Mouse (Mus musculus): Measurements from ENCODE around the gene Scn8a. TPM values are rescaled to one million over a fixed set of nuclear protein-coding genes. Genes with fewer than 3 reads are reported as not detected.
A peak's percentile ranks its signal among the peaks of the same experiment; 100 is the strongest.
"Not testable (repeated sequence)": the region's sequence is repeated elsewhere in the genome, so short reads cannot be mapped to it uniquely, and the experiment has no call there.

The Scn8a gene
- 19.8 and 23.6 TPM in 2 replicates for polyA plus RNA-seq (2016; fragmentation: Nextera tagmentation; extraction: Ambion mirVana)

DNA sequence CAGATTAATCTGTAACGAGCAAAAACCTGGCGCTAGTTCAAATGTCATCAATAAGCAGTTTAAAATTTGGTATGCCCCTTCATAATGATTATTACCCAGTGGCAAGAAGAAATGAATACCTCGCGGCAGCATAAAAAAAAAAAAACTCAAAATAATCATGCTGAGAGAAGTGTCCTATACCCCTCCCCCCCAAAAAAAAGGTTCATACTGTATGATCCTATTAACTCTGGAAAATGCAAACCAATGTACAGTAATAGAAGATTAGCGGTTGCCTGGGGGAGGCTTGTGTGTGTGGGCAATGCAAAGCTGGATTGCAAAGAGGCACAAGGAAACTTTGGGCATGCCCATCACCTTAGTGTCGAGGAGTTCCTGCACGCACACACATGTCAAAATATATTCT lies at the start of gene Scn8a:
TSS of gene Scn8a (plus strand) at position 301 of the 400 bp plus-strand sequence.
- H3K9me3 ChIP-seq = 0 out of 2 replicates have a peak, but pooled peaks cover 3% of the 10 kb centered on the region
- no peak for ATAC-seq (ENCODE audit: low FRiP score, low read depth)
- H3K9ac ChIP-seq = peak within 1 kb of the TSS; percentile 29; the same call in 1 of the 2 replicates
- H3K4me3 ChIP-seq = peak within 1 kb of the TSS; percentile 93
- WGBS = 79% methylated on average over 7 of the region's 7 CpGs
- no peak within 1 kb of the TSS for H3K27ac ChIP-seq
- no peaks in the 10 kb centered on the region for H3K36me3 ChIP-seq
- H3K27me3 ChIP-seq (replicated peaks) = peaks cover 18% of the 10 kb centered on the region
- peaks cover 28% of the 10 kb centered on the region for H3K4me1 ChIP-seq
- H3K4me2 ChIP-seq (replicated peaks) = peak within 1 kb of the TSS; percentile 59

- peaks cover 13% of the 10 kb centered on the region; the same call in 1 of the 2 replicates for H3K27me3 ChIP-seq (replicated peaks)
- H3K4me3 ChIP-seq = no peak overlapping the region
- WGBS = 60% methylated on average over 8 of the region's 8 CpGs
- peaks cover 3% of the 10 kb centered on the region; the same call in 1 of the 2 replicates for H3K36me3 ChIP-seq
- ATAC-seq (ENCODE audit: low FRiP score, low read depth) = no peak
- H3K27ac ChIP-seq = no peak overlapping the region
- H3K9ac ChIP-seq = no peak overlapping the region
- no peak overlapping the region for H3K4me2 ChIP-seq (replicated peaks)
- no peaks in the 10 kb centered on the region for H3K9me3 ChIP-seq
- peaks cover 6% of the 10 kb centered on the region; the same call in 1 of the 2 replicates for H3K4me1 ChIP-seq
Measured at GRCm38 (mm10) chr15:100821824-100822223, 47.8 kb upstream of the Scn8a start.

DNA sequence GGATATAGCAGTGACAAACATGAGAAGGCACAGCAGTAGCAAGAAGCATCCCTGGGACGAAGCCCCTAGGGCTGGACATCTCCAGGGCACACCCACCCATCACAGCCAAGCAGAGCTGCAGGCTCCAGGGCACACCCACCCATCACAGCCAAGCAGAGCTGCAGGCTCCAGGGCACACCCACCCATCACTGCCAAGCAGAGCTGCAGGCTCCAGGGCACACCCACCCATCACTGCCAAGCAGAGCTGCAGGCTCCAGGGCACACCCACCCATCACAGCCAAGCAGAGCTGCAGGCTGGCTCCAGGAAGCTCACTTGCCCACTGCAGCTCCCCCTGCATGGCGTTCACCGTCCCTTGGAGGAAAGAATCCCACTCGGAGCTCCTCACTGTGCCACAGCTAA lies 47.3 kb upstream of the Scn8a start:
- H3K27ac ChIP-seq; H3K4me1 ChIP-seq; ATAC-seq (ENCODE audit: low FRiP score, low read depth); H3K9ac ChIP-seq; H3K9me3 ChIP-seq; H3K4me2 ChIP-seq (replicated peaks); H3K36me3 ChIP-seq; H3K4me3 ChIP-seq: not testable (repeated sequence)
- peaks cover 13% of the 10 kb centered on the region; the same call in 1 of the 2 replicates for H3K27me3 ChIP-seq (replicated peaks)
- 82% methylated on average over 4 of the region's 4 CpGs for WGBS

DNA sequence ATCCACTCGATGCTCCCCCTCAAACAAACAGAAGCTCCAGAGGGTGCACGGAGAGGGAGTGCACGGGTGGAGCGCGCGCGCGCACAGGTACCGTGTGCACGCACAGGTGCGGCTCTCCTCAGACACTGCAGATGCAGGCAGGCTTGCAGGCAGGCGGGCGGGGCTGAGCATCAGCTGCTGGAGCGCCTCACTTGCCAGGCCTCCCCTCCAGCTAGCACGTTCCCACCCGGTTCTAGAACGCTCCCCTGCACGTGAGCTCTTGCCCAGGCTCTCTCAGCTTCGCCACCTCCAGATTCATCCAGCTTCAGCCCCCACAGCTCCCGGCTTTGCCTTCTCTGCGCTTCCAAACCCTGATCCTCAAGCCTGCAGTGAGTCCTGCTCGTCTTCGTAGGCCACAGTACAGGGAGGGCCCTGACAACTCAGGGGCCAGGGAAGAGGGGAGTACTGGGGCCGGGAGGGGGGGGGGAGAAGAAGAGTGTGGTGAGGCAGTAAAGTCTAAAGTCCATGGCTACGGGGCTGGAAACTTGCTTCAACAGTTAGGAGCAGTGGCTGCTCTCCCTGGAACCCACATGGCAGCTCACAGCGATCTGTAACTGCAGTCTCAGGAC lies 44.3 kb upstream of the Scn8a start:
- no peak overlapping the region for H3K27ac ChIP-seq
- 24% methylated on average over 26 of the region's 26 CpGs for WGBS
- no peak for ATAC-seq (ENCODE audit: low FRiP score, low read depth)

DNA sequence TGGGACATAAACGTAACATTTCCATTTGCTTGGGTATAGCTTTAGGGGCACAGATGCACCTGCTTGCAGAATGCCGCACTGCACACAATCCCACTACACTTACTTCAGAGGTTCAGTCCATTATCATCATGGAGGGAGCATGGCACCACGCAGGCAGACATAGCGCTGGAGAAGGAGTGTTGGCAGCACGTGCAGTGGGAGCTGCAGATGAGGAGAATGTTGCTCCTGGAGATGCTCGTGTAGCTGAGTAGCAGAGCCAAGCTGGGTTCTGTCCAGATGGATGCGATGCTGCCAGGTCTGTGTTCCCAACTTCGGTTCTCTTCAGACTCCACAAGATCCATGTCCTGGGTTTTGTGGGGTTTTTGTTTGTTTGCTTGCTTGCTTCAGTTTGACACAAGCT lies 43.6 kb upstream of the Scn8a start:
- H3K9me3 ChIP-seq = no peaks in the 10 kb centered on the region
- H3K27ac ChIP-seq = no peak overlapping the region
- 88% methylated on average over 8 of the region's 8 CpGs for WGBS
- no peak overlapping the region for H3K4me2 ChIP-seq (replicated peaks)
- ATAC-seq (ENCODE audit: low FRiP score, low read depth) = no peak
- H3K9ac ChIP-seq = no peak overlapping the region
- no peak overlapping the region for H3K4me3 ChIP-seq
- H3K4me1 ChIP-seq = peaks cover 6% of the 10 kb centered on the region; the same call in 1 of the 2 replicates
- no peaks in the 10 kb centered on the region for H3K36me3 ChIP-seq
- H3K27me3 ChIP-seq (replicated peaks) = peaks cover 13% of the 10 kb centered on the region; the same call in 1 of the 2 replicates

More for the DNA sequence above, 44.3 kb upstream of the Scn8a start:
- H3K27me3 ChIP-seq (replicated peaks) = peaks cover 13% of the 10 kb centered on the region; the same call in 1 of the 2 replicates
- H3K36me3 ChIP-seq = no peaks in the 10 kb centered on the region
- no peaks in the 10 kb centered on the region for H3K9me3 ChIP-seq
- peaks cover 6% of the 10 kb centered on the region; the same call in 1 of the 2 replicates for H3K4me1 ChIP-seq
- H3K4me2 ChIP-seq (replicated peaks) = peak overlapping the region; percentile 45
- no peak overlapping the region for H3K4me3 ChIP-seq
- H3K9ac ChIP-seq = peak overlapping the region; percentile 33; the same call in 1 of the 2 replicates

- 0 out of 2 replicates have a peak, but pooled peaks cover 4% of the 10 kb centered on the region for H3K27me3 ChIP-seq (replicated peaks)
- WGBS = 86% methylated on average over 9 of the region's 9 CpGs
- H3K27ac ChIP-seq = no peak overlapping the region
- H3K4me1 ChIP-seq = peaks cover 6% of the 10 kb centered on the region; the same call in 1 of the 2 replicates
- no peaks in the 10 kb centered on the region for H3K9me3 ChIP-seq
- no peak overlapping the region for H3K4me2 ChIP-seq (replicated peaks)
- no peak for ATAC-seq (ENCODE audit: low FRiP score, low read depth)
- H3K9ac ChIP-seq = no peak overlapping the region
- no peak overlapping the region for H3K4me3 ChIP-seq
- no peaks in the 10 kb centered on the region for H3K36me3 ChIP-seq
Measured at GRCm38 (mm10) chr15:100829775-100830174, 39.9 kb upstream of the Scn8a start.

GRCm38 (mm10) chr15:100830682-100831081 lies 39.0 kb upstream of the Scn8a start:
- Histone ChIP-seq H3K27me3 (replicated peaks) (no peaks in the 10 kb centered on the region), H3K4me1 (no peaks in the 10 kb centered on the region), H3K4me3 (no peak overlapping the region), H3K9me3 (no peaks in the 10 kb centered on the region), H3K36me3 (no peaks in the 10 kb centered on the region), H3K9ac (no peak overlapping the region), H3K27ac (no peak overlapping the region), H3K4me2 (replicated peaks) (no peak overlapping the region)
- WGBS = 57% methylated on average over 6 of the region's 6 CpGs
- no peak for ATAC-seq (ENCODE audit: low FRiP score, low read depth)

DNA sequence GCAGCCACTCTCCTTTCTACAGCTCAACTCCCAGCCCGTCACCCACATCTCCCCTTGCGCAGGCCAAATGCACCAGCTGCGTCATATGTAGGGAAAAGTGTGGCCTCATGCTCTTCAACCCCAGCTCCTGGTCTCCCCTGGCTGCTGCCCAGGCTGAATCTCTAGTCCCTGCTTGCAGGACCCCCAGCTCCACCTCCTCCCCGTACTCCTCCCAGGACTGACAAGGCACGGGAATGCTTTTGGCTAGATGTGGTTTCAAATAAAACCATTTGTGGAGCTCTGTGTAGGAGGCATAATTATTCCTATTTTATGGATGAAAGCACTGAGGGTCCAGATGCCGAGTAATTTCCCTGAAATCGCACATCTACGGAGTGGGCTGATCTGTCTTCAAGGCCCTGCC lies 37.5 kb upstream of the Scn8a start:
- no peak overlapping the region for H3K4me3 ChIP-seq
- H3K36me3 ChIP-seq = no peaks in the 10 kb centered on the region
- H3K4me2 ChIP-seq (replicated peaks) = no peak overlapping the region
- 83% methylated on average over 8 of the region's 8 CpGs for whole genome bisulfite sequencing
- no peaks in the 10 kb centered on the region for H3K9me3 ChIP-seq
- no peak overlapping the region for H3K27ac ChIP-seq
- H3K4me1 ChIP-seq = no peaks in the 10 kb centered on the region
- no peaks in the 10 kb centered on the region for H3K27me3 ChIP-seq (replicated peaks)
- no peak overlapping the region for H3K9ac ChIP-seq
- ATAC-seq (ENCODE audit: low FRiP score, low read depth) = no peak

GRCm38 (mm10) chr15:100832784-100833183 lies 36.9 kb upstream of the Scn8a start:
- H3K4me3 ChIP-seq = no peak overlapping the region
- no peak overlapping the region for H3K27ac ChIP-seq
- 0 out of 2 replicates have a peak, but pooled peaks cover 5% of the 10 kb centered on the region for H3K9me3 ChIP-seq
- no peak overlapping the region for H3K9ac ChIP-seq
- 34% methylated on average over 7 of the region's 7 CpGs for WGBS
- no peaks in the 10 kb centered on the region for H3K27me3 ChIP-seq (replicated peaks)
- no peak for ATAC-seq (ENCODE audit: low FRiP score, low read depth)
- no peaks in the 10 kb centered on the region for H3K4me1 ChIP-seq
- H3K4me2 ChIP-seq (replicated peaks) = no peak overlapping the region
- H3K36me3 ChIP-seq = no peaks in the 10 kb centered on the region

- H3K9me3 ChIP-seq = 0 out of 2 replicates have a peak, but pooled peaks cover 7% of the 10 kb centered on the region
- no peak overlapping the region for H3K4me2 ChIP-seq (replicated peaks)
- ATAC-seq (ENCODE audit: low FRiP score, low read depth) = no peak
- H3K27ac ChIP-seq = no peak overlapping the region
- 84% methylated on average over 8 of the region's 8 CpGs for WGBS
- no peak overlapping the region for H3K9ac ChIP-seq
- H3K4me1 ChIP-seq = no peaks in the 10 kb centered on the region
- H3K4me3 ChIP-seq = no peak overlapping the region
- no peaks in the 10 kb centered on the region for H3K27me3 ChIP-seq (replicated peaks)
- no peaks in the 10 kb centered on the region for H3K36me3 ChIP-seq
Measured at GRCm38 (mm10) chr15:100836729-100837128, 32.9 kb upstream of the Scn8a start.

GRCm38 (mm10) chr15:100838607-100839207 lies 31.0 kb upstream of the Scn8a start:
- ATAC-seq (ENCODE audit: low FRiP score, low read depth) = no peak
- WGBS = 44% methylated on average over 12 of the region's 12 CpGs
- no peaks in the 10 kb centered on the region for H3K36me3 ChIP-seq

GRCm38 (mm10) chr15:100844336-100844735 lies 25.3 kb upstream of the Scn8a start:
- no peak overlapping the region for H3K4me2 ChIP-seq (replicated peaks)
- H3K9me3 ChIP-seq = no peaks in the 10 kb centered on the region; the same call in 1 of the 2 replicates
- H3K27ac ChIP-seq = no peak overlapping the region
- H3K4me1 ChIP-seq = peaks cover 6% of the 10 kb centered on the region
- 83% methylated on average over 7 of the region's 7 CpGs for WGBS
- no peaks in the 10 kb centered on the region for H3K27me3 ChIP-seq (replicated peaks)
- no peak for ATAC-seq (ENCODE audit: low FRiP score, low read depth)
- no peak overlapping the region for H3K4me3 ChIP-seq
- no peaks in the 10 kb centered on the region for H3K36me3 ChIP-seq
- no peak overlapping the region for H3K9ac ChIP-seq

More at GRCm38 (mm10) chr15:100838607-100839207, 31.0 kb upstream of the Scn8a start:
- H3K9ac ChIP-seq = no peak overlapping the region
- H3K27me3 ChIP-seq (replicated peaks) = no peaks in the 10 kb centered on the region
- no peak overlapping the region for H3K4me2 ChIP-seq (replicated peaks)
- H3K4me3 ChIP-seq = no peak overlapping the region
- H3K9me3 ChIP-seq = 0 out of 2 replicates have a peak, but pooled peaks cover 7% of the 10 kb centered on the region
- H3K4me1 ChIP-seq = no peaks in the 10 kb centered on the region
- H3K27ac ChIP-seq = no peak overlapping the region
